Mouse (Mus musculus): ENCODE results near the gene Cdhr3. TPM values are rescaled to one million over a fixed set of nuclear protein-coding genes. Genes with fewer than 3 reads are reported as not detected.

Gene Cdhr3
- total and polyA plus RNA-seq, 3 experiments, result 0.09 to 1.3 TPM; not detected in 1

- DNase-seq (ENCODE audit: extremely low read depth), result no peak
- in situ Hi-C loops (cut with MboI; ENCODE audit: low pct_ligation_motif_present, low pct_unique_long_range_greater_than_20kb, low sequenced_read_pairs) (no loop called here), dilution Hi-C loops (cut with MboI; ENCODE audit: extremely low pct_ligation_motif_present, extremely low pct_unique_long_range_greater_than_20kb, low sequenced_read_pairs) (no loop called here)
- H3K36me3 ChIP-seq (replicated peaks in 1 of 2; ENCODE audit: control insufficient read depth in 1 of 2, insufficient read depth in 1 of 2, low read length in 1 of 2), result peaks cover under 1 to 25% of the 10 kb centered on the region in 2 experiments
- H3K4me2 ChIP-seq (ENCODE audit: insufficient read depth, low read depth, poor library complexity, severe bottlenecking), result no peak overlapping the region
- H3K27me3 ChIP-seq (replicated peaks), result no peaks in the 10 kb centered on the region
- H3K4me1 ChIP-seq (ENCODE audit: control insufficient read depth in 1 of 2, insufficient read depth in 2 of 2), result 0 out of 4 replicates have a peak, but pooled peaks cover 0 to 2% of the 10 kb centered on the region in 2 experiments
- H3K9ac ChIP-seq (ENCODE audit: insufficient read depth, low read depth), result no peak overlapping the region
- H3K9me3 ChIP-seq (replicated peaks; ENCODE audit: low read length), result no peaks in the 10 kb centered on the region
- TF ChIP-seq TBP (conservative IDR thresholded peaks at IDR 0.05; ENCODE audit: low read depth, low read length) (no peak), MEF2A (IDR thresholded peaks at IDR 0.05; ENCODE audit: borderline replicate concordance, low read depth, low read length) (no peak), MAFK (IDR thresholded peaks at IDR 0.05; ENCODE audit: insufficient replicate concordance, low read length) (peak; percentile 76)
- no peak overlapping the region for H3K4me3 ChIP-seq (replicated peaks in 1 of 3; ENCODE audit: low read depth in 2 of 3, low read length in 2 of 3, poor library complexity in 1 of 3)
- no peaks in the 10 kb centered on the region for H3K79me2 ChIP-seq (replicated peaks; ENCODE audit: control insufficient read depth, extremely low read depth, insufficient read depth, poor library complexity, severe bottlenecking)
- no peak overlapping the region for H3K27ac ChIP-seq (ENCODE audit: insufficient read depth, low read depth)
Observed at GRCm38 (mm10) chr12:33126243-33126642, 33.6 kb upstream of the Cdhr3 start.

GRCm38 (mm10) chr12:33125594-33126227 lies 33.0 kb upstream of the Cdhr3 start:
- H3K27me3 ChIP-seq (replicated peaks), result no peaks in the 10 kb centered on the region
- dilution Hi-C loops (cut with MboI; ENCODE audit: extremely low pct_ligation_motif_present, extremely low pct_unique_long_range_greater_than_20kb, low sequenced_read_pairs), result no loop called here
- H3K27ac ChIP-seq (ENCODE audit: insufficient read depth, low read depth), result no peak overlapping the region
- no peaks in the 10 kb centered on the region for H3K9me3 ChIP-seq (replicated peaks; ENCODE audit: low read length)
- no peak overlapping the region for H3K9ac ChIP-seq (ENCODE audit: insufficient read depth, low read depth)
- TF ChIP-seq GABPA (IDR thresholded peaks at IDR 0.05; ENCODE audit: insufficient replicate concordance, low read depth, low read length), result no peak
- no peak for TF ChIP-seq CHD1 (IDR thresholded peaks at IDR 0.05; ENCODE audit: low read depth, low read length)
- TF ChIP-seq NRF1 (IDR thresholded peaks at IDR 0.05; ENCODE audit: low read depth, low read length), result no peak
- no peak for TF ChIP-seq JUND (conservative IDR thresholded peaks at IDR 0.05; ENCODE audit: low read depth, low read length)
- TF ChIP-seq HCFC1 (IDR thresholded peaks at IDR 0.05; ENCODE audit: low read depth, low read length), result no peak
- no peak for TF ChIP-seq POLR2A (IDR thresholded peaks at IDR 0.05; ENCODE audit: low read depth, low read length)
- no peak for TF ChIP-seq ZMIZ1 (IDR thresholded peaks at IDR 0.05; ENCODE audit: low read depth, low read length)
- no peak for TF ChIP-seq NELFE (IDR thresholded peaks at IDR 0.05; ENCODE audit: low read depth, low read length)
- no peak for TF ChIP-seq KAT2A (IDR thresholded peaks at IDR 0.05; ENCODE audit: insufficient replicate concordance, low read length)
- no peak overlapping the region for H3K4me3 ChIP-seq (replicated peaks in 1 of 3; ENCODE audit: low read depth in 2 of 3, low read length in 2 of 3, poor library complexity in 1 of 3)
- H3K4me2 ChIP-seq (ENCODE audit: insufficient read depth, low read depth, poor library complexity, severe bottlenecking), result no peak overlapping the region
- H3K4me1 ChIP-seq (ENCODE audit: control insufficient read depth in 1 of 2, insufficient read depth in 2 of 2), result 0 out of 4 replicates have a peak, but pooled peaks cover 0 to 2% of the 10 kb centered on the region in 2 experiments
- H3K79me2 ChIP-seq (replicated peaks; ENCODE audit: control insufficient read depth, extremely low read depth, insufficient read depth, poor library complexity, severe bottlenecking), result no peaks in the 10 kb centered on the region
- in situ Hi-C loops (cut with MboI; ENCODE audit: low pct_ligation_motif_present, low pct_unique_long_range_greater_than_20kb, low sequenced_read_pairs), result no loop called here
- H3K36me3 ChIP-seq (replicated peaks in 1 of 2; ENCODE audit: control insufficient read depth in 1 of 2, insufficient read depth in 1 of 2, low read length in 1 of 2), result peaks cover 0 to 21% of the 10 kb centered on the region in 2 experiments
- no peak for DNase-seq (ENCODE audit: extremely low read depth)

Data from CH12.LX (cell line).